Mouse (Mus musculus) CD4-positive, CD25-positive, alpha-beta regulatory T cell (primary cell): ENCODE results near the gene Ifnk. TPM values are rescaled to one million over a fixed set of nuclear protein-coding genes. Genes with fewer than 3 reads are reported as not detected.

ENCODE experiments used
- polyA plus RNA-seq: library from polyadenylated mRNA; unstranded; fragments of 100-300 nt; shearing (Covaris generic); gene quantifications from one replicate; pipeline ENCODE4 v1.2.1, GENCODE M21; 2017

Ifnk gene
- not detected for polyA plus RNA-seq

GRCm38 (mm10) chr4:35151756-35152155 lies at the start of gene Ifnk:
Gene Ifnk (plus strand): TSS chr4:35152056.

DNA sequence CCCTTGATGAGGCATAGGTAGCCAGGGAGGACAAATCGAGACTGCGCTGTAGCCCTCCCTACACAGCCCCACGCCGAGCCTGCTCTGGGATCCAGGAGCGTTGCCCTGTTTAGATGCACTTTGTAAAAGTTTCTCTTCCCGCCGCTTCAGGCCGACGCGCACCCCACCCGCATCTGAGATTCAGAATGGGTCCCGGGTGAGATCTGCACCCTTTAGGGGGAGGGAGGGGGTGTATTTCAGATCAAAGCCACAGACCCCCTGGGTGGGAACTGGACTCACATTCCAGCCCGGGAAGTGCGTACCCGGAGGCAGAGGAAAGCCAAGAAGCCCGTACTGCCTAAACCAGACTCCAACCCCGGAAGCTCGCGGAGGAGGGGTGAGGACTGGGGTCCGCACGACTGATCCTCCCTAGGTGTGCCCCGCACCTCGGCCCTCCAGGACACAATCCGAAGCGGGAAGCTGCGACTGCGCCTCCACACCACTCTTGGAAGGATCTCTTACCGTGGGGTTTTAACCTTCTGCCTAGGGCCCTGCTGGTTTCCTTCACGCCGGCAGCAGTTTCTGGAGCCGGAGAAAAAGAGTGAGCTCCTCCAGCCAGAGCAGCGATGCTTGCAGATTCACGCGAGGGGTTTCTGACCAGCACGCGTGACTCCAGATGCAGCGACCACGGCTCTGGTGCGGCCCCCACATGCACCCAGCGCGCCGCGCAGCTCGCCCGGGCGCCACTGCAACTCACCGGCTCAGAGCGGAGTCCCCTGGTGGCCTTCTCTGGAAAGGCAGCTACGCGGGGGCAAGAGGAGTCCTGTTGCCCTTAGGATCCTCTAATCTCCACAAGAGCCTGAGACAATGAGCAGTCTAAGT lies 5.1 kb downstream of the Ifnk start, which contains the start of gene Mob3b:
Mob3b (minus strand) TSS at position 734 of the 861 bp plus-strand sequence.

Other genes starting within 250 kb of the Ifnk start
- gene Mob3b, start 5.4 kb downstream of the Ifnk start, polyA plus RNA-seq: 10.0 TPM
- 8.7 TPM for gene C9orf72, start 74.1 kb downstream of the Ifnk start, polyA plus RNA-seq